Mouse (Mus musculus): ENCODE data around the gene Kcnh3.
"Not testable (repeated sequence)": the region's sequence is repeated elsewhere in the genome, so short reads cannot be mapped to it uniquely, and the experiment has no call there.

Kcnh3 gene

DNA sequence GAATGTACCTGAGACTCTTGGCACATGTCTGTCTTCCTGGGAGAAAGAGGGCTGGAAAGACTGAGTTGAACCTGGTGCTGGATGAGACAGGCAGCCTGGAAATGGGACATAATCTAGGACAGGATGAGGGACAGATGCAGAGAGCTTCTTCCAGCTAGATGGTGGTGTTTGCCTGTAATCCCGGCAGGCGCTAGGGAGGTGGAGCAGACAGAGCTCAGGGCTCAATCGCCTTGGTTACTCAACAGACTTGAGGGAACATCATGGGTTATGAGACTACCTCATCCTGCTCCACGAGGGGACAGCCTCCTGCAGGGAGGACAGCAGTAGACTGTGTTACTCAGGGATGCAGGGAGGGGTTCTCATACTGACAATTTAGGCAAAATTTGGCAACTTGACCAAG, 16.6 kb downstream of the Kcnh3 start:
- DNase-seq: no peak

DNA sequence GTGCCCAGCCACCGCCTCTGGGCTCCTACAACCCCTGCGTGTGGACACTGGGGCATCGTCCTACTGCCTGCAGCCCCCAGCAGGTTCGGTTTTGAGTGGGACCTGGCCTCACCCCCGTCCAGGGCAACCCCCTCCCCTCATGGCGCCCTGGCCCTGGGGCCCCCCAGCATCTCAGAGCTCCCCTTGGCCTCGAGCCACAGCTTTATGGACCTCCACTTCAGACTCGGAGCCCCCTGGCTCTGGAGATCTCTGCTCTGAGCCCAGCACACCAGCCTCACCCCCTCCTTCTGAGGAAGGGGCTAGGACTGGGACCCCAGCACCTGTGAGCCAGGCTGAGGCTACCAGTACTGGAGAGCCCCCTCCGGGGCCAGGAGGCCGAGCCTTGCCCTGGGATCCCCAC, 17.4 kb downstream of the Kcnh3 start:
- DNase-seq: peak; percentile 90

DNA sequence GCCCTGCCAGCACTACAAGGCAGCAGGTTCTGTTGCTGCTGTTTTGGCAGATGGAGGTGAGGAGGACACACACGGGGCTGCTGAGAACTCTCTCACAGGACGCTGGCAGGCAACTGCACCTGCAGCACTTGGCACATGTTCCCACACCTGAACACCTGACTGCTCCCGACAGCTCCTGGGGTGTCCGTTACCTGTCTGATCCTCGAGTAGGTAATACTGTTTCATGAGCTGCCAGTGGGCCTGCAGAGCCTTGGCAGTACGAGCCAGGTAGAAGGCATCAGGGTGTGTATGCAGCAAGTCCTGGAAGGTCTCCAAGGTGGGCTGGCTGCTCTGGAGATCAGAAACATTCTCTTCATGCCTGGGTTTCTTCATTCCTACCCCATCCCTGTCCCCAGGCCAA, 22.1 kb downstream of the Kcnh3 start:
- peak; percentile 90 for DNase-seq

DNA sequence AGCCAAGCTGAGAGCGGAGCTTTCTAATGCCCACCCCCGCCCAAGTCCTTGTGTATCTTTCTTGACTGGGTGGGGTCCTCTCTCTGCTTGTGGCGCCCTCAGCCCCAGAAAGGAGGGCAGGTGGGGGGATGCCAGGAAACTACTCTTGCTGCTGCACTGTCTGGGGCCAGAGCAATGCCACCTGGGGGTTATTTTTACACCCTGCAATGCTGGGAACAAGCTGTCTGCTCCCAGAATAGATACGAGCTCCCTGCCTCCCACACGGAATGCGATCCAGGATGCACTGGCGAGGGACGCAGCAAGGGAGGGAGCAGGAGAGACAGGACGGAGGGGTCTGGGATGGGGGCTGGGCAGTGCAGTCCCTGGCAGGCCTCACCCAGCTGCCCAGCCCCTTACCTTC, 24.3 kb downstream of the Kcnh3 start:
- peak; percentile 97 for DNase-seq

DNA sequence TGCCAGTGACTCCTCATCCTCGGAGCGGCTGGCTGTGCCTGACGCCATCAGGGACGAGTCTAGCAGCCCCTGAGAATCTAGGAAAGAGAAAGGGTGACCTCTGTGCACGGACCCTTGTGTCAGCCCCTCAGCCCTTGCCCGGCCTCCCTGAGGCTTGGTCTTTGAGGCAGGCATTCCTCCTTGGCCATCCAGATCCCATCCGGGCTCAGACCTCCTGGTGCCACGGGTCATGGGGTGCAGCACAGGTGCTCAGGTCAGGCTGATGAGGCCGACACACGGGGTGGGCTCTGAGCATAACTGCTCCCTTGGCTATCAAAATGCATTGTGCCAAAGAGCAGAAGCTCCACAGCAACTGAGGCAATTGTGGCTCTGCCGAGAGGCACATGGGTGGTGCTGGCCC, 25.3 kb downstream of the Kcnh3 start:
- peak; percentile 91 for DNase-seq

DNA sequence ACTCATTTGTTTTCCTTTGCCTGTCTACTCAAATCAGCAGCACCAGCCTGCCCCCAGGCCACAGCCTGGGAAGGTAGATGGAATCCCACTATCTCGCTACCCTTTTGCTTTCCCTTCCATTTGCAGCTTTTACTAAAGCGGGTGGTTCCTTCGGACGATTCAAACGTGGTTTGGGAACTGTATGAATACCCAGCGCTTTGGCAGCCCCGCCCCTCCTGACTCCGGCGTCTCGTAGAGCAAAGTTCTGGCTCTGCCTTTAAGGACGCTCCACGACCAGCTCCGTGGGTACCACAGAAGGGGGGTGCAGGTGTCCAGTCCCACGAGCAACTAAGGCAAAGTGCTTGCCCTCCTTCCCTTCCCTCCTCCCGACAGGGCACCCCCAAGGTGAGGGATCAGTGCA, 26.4 kb downstream of the Kcnh3 start:
- DNase-seq: peak; percentile 95

DNA sequence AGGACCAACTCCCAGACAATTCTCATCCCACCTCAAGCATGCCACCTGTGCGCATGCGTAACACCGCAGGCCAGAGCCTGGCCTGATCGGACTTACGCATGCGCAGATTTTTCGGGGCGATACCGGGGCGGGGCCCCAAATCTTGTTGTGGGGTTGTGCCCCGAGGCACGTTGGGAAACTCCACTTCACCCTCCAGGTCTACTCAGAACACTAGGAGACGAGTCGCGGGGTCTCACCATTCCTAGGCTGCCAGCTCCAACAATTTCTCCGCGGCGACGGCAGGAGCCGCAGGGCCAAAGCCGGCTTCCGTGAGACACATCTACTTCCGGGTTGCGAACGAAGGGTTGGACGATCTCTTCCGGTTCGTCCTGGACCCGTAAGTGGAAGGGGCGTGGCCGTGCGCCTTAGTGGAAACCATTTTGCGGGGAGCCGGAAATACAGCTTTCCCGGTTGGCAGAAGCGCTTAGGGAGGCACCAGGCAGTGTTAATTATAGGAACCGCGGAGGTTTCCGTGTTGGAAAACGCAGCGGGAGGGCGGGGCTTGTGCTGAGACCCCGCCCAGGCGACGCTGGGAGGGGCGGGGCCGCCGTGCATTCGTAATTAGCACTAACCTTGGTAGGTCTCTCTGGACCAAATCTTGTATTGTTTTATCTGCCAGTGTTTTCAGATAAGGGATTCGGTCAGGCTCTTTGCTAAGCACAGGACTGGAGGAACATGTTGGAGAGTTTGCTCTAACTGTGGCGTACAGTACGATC, 27.1 kb downstream of the Kcnh3 start, which contains the start of gene Mcrs1:
Mcrs1 (minus strand) TSS at position 336 of the 755 bp plus-strand sequence.
- peak; percentile 100 for DNase-seq

DNA sequence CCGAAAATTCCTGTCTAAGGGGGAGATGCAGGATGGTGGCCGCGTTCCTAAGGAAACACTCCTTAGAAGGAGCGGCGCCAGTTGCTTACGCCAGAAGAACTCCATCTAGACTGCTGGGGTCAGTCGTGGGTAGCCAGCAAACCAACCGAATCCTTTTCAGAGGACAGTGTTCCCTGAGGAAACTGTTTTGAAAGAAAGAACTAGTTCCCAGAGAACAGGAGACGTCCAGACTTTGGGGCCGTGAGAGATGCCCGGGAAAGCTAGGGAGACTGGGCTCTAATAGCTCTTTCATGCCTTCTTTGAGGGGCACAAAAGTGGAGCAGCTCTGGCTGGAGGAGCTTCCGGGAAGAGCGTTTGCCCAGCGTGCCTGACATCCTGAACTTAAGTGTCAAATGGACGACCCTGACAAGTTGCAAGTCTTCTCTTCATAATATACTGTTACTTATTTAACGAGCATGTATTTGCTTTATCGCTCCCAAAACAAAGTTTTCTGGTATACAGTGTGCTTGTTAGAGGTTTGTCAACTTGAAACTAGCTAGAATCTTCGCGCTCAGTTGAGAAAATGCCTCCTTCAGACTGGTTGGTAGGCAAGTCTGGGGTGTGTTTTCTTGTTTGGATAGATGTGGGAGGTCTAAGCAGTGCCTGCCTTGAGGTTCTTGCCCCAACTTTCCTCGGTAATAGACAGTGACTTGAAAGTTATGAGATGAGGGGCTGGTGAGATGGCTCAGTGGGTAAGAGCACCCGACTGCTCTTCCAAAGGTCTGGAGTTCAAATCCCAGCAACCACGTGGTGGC, 27.9 kb downstream of the Kcnh3 start:
- no peak for DNase-seq

DNA sequence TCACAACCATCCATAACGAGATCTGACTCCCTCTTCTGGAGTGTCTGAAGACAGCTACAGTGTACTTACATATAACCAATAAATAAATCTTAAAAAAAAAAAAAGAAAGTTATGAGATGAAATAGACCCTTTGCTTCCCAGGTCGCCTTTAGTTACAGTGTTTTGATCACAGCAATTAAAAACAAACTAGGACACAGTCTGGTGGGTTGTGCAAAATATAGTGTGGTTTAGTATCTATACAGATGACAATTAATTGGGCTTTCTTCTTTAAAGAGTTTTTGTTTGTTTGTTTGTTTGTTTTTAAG, 28.5 kb downstream of the Kcnh3 start:
- DNase-seq: not testable (repeated sequence)

DNA sequence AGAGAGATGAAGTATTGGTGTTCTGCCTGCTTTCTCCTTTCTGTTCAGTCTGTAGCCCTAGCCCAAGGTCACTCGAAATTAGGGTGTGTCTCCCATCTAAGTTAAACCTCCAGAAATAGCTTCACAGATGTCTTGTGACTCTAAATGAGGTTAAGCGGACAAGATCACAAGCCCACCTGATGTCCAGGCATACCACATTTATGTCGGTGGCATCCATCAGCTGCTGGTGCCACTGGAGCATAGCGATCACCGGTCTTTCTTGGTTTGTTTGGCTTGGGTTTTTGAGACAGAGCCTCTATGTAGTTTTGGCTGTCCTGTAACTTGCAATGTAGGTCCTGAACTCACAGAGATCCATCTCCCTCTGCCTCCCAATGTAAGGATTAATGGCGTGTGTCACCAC, 29.1 kb downstream of the Kcnh3 start:
- DNase-seq: no peak

DNA sequence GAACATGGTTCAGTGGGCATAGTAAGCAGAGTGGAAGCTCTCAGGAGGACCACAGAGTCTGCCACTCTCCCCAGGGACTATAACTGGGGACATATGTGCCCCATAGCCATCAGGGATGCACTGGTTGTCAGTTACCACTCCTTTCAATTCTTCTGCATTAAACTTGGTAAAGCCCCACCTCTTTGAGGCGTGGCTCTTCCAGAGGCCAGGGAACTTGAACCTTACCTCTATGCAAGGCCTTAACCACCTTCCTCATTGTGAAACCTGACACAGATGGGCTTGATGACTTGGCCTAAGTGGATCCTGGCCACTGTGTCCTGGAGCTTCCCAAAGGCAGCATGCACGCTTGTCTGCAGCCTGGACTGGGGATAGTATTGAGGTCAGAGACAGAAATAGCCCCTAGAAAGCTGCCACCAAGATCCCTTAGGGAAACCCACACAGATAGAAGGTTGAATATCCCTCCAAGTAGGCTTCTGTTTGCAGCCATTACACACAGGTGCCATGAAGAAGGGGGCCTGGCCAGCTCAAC, 29.9 kb downstream of the Kcnh3 start:
- DNase-seq: peak; percentile 94

DNA sequence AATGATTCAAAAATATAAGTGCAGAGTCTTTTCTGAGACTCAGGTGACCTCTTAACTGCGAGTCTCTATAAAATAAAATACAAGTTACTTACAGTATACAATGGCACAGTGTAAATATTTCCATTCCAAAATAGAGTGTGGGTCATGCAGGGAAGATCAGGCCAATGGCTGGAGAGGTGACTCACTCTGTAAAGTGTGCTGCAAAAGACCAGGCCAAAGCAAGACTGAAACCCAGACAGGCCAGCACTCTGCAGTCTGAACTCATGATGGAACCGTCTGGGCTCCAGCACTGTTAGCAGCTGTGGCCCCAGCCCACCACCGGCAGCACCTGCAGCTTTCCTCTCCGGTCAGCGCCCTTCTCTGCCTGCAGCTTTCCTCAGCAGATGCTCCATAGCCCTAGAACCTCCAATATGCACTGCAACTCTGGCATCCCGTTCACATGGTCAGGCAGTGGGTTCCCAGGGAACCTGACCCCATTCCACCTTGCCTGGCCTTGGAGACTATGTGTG, 30.6 kb downstream of the Kcnh3 start:
- no peak for DNase-seq

DNA sequence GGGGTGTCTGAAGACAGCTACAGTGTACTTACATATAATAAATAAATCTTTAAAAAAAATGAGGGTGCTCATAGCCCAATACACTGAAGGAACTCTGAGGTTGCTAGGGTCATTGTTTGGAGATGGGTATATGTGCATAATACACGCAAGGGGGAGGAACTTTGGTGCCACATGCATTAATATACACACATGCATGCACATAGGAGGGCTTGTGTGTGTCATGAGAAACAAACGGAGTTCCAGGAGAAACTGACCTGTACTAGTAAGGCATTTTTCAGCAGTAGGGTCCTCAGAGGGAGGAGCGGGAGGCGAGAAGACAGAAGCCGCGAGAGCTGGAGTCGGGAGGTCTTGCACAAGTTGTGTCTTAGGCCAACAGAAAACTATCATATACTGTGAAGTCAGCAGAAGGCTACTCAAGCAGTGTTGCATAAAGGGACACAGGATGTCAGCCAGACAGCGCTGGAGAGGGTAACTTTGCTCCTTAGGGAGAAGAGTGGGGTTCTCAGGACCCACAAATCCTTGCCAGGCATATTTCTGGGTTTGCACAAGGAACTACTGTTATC, 34.6 kb downstream of the Kcnh3 start:
- peak; percentile 96 for DNase-seq

DNA sequence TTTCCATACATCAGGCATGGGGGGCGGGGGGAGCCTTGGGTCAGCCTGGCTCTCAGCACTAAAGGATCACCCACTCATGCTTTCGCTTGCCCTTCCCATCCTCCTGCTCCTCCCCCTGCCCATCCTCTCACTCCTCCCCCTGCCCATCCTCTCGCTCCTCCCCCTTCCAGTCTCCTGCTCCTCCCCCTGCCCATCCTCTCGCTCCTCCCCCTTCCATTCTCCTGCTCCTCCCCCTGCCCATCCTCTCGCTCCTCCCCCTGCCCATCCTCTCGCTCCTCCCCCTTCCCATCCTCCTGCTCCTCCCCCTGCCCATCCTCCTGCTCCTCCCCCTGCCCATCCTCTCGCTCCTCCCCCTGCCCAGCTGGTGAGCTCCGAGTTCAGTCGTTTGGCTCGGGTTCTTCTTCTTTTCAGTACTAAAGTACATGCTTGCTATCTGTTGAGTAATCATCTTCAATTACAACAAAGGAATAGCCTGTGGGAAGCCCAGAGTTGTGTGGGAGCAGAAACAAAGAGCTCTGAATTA, 35.1 kb downstream of the Kcnh3 start:
- DNase-seq: peak; percentile 96

DNA sequence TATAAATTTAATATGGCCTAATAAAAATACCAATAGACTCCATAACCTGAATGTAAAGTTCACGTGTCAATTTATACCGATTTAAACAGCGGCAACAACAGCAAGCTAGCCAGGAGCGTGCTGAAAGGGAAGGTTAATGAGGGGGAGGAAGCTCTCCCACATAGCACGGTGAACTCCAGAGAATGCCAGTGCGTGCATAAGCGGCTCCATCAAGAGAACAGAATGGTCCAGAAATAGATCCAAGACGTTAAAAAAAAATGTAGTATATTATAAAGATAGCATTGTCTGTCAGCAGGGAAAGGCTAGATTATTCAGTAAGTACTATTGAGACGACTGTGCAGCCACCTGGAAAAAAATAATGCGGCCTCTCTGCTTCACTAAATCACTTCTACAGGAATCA, 38.0 kb downstream of the Kcnh3 start:
- DNase-seq: no peak

DNA sequence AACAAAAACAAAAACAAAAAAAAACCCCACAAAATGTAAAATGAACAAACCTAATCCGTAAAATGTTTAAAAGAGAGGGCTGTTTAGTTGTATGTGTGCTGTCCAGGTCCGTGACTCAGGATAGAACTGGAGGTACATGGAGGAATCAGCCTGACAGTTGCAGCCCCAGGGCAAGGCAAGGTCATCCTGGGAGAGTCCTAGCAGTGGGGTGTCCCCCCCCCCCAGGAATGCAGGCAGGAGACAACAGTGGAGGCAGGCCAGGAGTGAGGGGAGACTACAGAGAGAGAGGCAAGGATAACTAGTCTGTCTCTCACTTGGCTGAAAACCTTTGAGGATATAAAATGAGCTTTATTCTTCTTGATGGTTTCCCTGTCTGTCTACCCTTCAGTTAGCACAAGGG, 39.7 kb downstream of the Kcnh3 start:
- DNase-seq: no peak

DNA sequence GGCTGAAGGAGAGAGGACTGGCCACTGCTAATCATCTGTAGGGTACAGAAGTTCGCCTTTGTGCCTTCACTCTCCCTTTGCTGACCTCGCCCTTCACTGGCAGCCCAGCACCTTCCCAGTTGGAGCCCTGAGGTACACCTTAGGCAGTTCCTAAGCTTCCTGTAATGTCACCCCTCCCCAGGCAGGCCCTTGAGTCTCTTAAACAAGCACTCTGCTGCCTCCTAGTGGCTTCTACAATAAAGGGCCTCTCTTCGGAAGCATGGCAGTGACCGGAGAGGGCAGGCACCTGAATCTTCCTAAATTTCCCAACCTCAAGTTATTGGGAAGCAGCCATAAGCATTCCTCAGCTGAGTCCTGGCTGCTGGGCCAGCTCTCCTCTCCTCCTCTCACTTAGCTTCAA, 41.0 kb downstream of the Kcnh3 start:
- peak; percentile 97 for DNase-seq

DNA sequence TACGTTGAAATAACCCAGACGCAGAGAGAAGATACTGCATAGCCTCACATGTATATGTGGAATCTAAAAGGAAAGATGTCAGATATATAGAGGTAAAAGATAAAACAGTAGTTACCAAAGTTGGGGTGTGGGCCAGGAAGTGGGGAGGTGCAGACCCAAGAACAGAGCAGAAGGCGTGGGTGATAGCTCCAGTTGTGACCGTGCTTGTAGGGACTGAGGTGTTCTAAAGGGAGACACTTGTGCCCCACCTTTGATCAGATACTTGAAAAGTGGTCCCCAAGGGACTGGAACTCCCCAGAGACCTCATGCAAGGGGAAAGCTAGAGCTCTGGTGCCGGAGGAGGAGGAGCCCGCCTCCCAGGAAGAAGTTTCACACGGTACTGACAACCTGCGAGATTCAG, 51.4 kb downstream of the Kcnh3 start:
- DNase-seq: no peak

DNA sequence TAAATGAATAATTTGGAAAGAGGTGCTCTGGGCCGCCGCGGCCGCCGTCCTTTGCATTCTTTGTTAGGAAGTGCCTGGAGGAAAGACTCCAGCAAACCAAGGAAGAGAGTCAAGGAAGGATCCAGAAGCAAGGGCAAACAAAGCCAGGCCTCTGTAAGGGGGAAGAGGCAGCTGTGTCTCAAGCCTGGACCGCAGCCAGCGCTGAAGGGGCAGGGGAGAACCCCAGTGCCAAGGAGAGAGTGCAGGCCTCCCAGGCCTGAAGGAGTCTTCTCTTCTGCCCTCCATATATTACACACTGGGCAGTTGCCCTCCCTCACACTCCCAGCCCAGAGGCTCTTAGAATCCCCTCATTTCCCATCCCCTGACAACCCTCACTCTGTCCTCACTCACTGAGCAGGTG, 53.6 kb downstream of the Kcnh3 start:
- DNase-seq: no peak

DNA sequence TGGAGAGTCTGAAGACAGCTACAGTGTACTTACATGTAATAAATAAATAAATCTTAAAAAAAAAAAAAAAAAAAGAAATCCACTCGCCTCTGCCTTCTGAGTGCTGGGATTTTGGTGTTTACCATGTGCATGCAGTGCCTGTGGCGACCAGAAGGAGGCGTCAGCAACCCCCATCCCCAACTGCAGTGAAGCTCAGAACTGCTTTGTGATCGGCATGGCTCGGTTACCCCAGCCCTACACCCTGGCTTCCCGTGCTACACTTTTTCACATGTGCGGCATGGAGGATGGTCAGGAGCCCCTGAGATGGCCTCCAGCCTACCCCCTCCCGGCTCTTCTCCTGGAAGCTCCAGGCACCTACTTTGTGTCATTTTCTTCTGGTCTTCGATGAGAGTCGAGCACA, 58.8 kb downstream of the Kcnh3 start:
- DNase-seq: no peak

DNA sequence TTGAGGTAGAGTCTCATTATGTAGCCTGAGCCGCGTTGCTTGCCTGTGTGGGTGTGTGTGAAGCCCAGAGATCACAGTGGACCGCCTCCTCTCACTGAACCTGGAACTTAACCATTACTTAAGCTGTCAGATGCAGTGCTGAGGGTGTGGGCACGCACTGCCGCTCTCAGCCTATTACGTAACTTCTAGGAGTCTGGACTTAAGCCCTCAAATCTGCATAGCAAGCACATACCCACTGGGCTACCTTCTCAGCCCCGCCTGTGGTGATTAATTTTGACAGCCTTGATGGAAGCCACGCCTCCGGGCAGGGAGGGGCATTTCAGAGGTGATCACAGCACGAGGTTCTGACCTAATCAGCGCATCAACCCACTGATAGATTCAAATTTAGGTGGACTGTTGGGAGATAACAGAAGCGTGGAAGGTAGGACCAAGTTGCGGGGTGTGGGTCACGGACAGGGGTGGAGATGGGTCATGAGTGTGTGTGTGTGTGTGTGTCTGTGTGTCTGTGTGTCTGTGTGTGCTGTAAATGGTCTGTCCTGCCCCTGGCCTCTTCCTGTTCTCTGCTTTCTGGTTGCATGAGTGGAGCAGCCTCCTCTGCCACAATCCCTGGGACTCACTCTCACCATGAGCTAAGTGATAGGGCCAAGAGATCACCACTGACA, 60.0 kb downstream of the Kcnh3 start:
- peak; percentile 92 for DNase-seq

DNA sequence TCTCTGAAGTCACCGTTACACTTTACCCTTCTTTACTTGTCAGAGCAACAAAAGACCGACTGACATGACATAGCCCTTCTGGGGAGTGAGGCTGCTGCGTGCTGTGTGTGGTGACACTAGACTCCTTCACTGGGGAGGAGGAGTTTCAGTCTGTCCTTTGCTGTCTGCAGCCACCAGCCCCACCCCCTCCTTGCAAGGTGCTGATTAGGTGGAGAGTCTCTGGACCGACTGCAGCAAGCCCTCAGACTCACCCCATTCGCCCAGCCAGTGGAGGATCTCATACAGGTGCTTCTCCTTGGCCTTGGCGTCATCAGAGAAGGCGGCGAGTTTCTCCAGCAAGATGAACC, 60.5 kb downstream of the Kcnh3 start:
- no peak for DNase-seq

DNA sequence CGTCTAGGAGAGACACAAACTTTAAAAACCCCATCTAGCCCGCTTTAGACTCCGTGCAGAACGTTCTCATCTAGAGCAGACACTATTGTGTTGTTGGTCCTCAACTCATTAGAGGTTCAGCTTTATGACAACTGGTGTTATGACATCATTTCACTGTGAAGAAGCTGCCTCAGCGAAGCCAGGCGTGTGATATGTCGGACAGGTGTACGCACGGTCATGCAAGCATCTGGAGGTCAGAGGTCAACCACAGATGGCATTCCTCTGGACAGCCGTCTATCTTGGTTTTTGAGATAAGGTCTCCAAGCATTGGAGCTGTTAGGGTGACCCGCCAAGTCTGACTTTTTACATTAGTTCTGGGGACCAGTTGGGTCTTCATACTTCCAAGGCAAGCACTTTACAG, 65.9 kb downstream of the Kcnh3 start:
- DNase-seq: no peak
